Mouse (Mus musculus) heart, adult 2 months (tissue): ENCODE measurements at regions not wholly inside any gene's neighbourhood (a gene's known extent, or its start where the extent isn't known, plus 50 kb on each side); places are given as distances from the start of the nearest gene placed in this dataset.
A peak's percentile ranks its signal among the peaks of the same experiment; 100 is the strongest.

Experiments
- DNase-seq, 2 experiments: peaks; one replicate each; pipeline ENCODE4 v3.0.0; 2021
- H3K27ac ChIP-seq: fragments of 200-600 bp; 2 replicates; pipeline ENCODE4 v1.8.1; 2022
- H3K27me3 ChIP-seq: fragments of 200-500 bp; 2 replicates; pipeline ENCODE4 v1.6.1; 2012; ENCODE audit warnings: mild to moderate bottlenecking, low read length, inconsistent platforms, mixed read lengths; ENCODE audit not compliant: control insufficient read depth, insufficient read depth
- H3K36me3 ChIP-seq: fragments of 200-500 bp; 2 replicates; pipeline ENCODE4 v1.6.1; 2012; ENCODE audit warnings: low read length, inconsistent platforms; ENCODE audit not compliant: control insufficient read depth, insufficient read depth
- H3K4me1 ChIP-seq: fragments of 200-500 bp; 2 replicates; pipeline ENCODE4 v1.6.1; 2011; ENCODE audit warnings: low read length; ENCODE audit not compliant: control insufficient read depth, insufficient read depth
- H3K4me3 ChIP-seq: fragments of 200-600 bp; 2 replicates; pipeline ENCODE4 v1.8.1; 2022
- H3K79me2 ChIP-seq: fragments of 200-500 bp; replicated peaks from 2 replicates; pipeline ENCODE4 v1.6.1; 2012; ENCODE audit warnings: mild to moderate bottlenecking, inconsistent platforms, low read length, moderate library complexity, mixed read lengths; ENCODE audit not compliant: control insufficient read depth, insufficient read depth
- H3K9ac ChIP-seq: fragments of 200-500 bp; 2 replicates; pipeline ENCODE4 v1.6.1; 2012; ENCODE audit warnings: low read depth, mild to moderate bottlenecking, control low read depth, inconsistent platforms, low read length, mixed read lengths
- CTCF ChIP-seq: fragments of 200-600 bp; IDR thresholded peaks from 2 replicates; pipeline ENCODE4 v1.8.1; 2022; ENCODE audit warnings: antibody characterized with exemption, mild to moderate bottlenecking, moderate library complexity
- EP300 ChIP-seq: fragments of 200-500 bp; IDR thresholded peaks from 2 replicates; pipeline ENCODE4 v1.6.1; 2011; ENCODE audit warnings: low read depth, low read length, control low read depth; ENCODE audit not compliant: insufficient read depth
- POLR2A ChIP-seq: fragments of 200-500 bp; IDR thresholded peaks from 2 replicates; pipeline ENCODE4 v1.6.1; 2011; ENCODE audit warnings: mild to moderate bottlenecking, low read depth, low read length, control low read depth; ENCODE audit not compliant: insufficient read depth
- WGBS: fragments of 180-500 bp; shearing (Covaris S2); methylation state at CpG from one replicate; pipeline ENCODE4 v1.1.7; 2018; 5-methylcytosine and 5-hydroxymethylcytosine counted together
- intact Hi-C: fragments of 180-260 bp; cut with DNase I; formaldehyde crosslinking; loops from one replicate; pipeline ENCODE4 v1.15.1; 2025

GRCm38 (mm10) chr4:54793857-54794256 lies 151.0 kb upstream of the Zfp462 start:
- Histone ChIP-seq H3K4me1 (no peaks in the 10 kb centered on the region), H3K36me3 (no peaks in the 10 kb centered on the region), H3K27ac (no peak overlapping the region), H3K9ac (no peak overlapping the region), H3K27me3 (no peaks in the 10 kb centered on the region), H3K4me3 (no peak overlapping the region), H3K79me2 (no peaks in the 10 kb centered on the region)
- 81% methylated on average over 2 of the region's 2 CpGs for WGBS
- intact Hi-C loops: no loop called here
- no peak for DNase-seq
- TF ChIP-seq CTCF: no peak
- TF ChIP-seq EP300: no peak
- no peak for TF ChIP-seq POLR2A

- no peak for DNase-seq
- intact Hi-C loops: no loop called here
- no peak for TF ChIP-seq POLR2A
- TF ChIP-seq EP300: no peak
- TF ChIP-seq CTCF: no peak
- 79% methylated on average over 3 of the region's 3 CpGs for WGBS
- no peaks in the 10 kb centered on the region for H3K79me2 ChIP-seq
- H3K36me3 ChIP-seq: no peaks in the 10 kb centered on the region
- H3K4me3 ChIP-seq: no peak overlapping the region
- H3K9ac ChIP-seq: no peak overlapping the region
- H3K4me1 ChIP-seq: no peaks in the 10 kb centered on the region
- no peak overlapping the region for H3K27ac ChIP-seq
- H3K27me3 ChIP-seq: no peaks in the 10 kb centered on the region
Observed at GRCm38 (mm10) chr4:54795246-54795645, 149.6 kb upstream of the Zfp462 start.

DNA sequence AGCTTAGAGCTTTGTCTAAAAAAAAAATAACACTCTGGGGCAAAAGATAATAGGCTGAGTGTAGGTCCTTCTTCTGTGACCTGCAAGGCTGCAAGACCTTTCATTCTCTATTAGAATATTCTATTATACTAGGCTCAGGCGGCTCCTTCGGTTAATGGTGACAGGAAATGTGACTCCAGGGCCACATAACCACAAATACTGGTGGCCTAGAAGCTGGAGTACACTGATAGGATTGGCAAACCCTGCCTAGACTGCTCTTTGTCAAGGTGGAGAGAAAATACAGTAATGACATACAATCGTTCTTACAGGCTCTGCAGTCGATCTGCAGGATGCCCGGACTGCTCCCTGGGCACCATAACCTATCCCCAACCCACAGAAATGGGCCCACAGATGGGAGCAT lies 146.3 kb upstream of the Zfp462 start:
- Histone ChIP-seq H3K9ac (no peak overlapping the region), H3K36me3 (no peaks in the 10 kb centered on the region), H3K4me3 (no peak overlapping the region), H3K27ac (no peak overlapping the region), H3K27me3 (no peaks in the 10 kb centered on the region), H3K79me2 (no peaks in the 10 kb centered on the region), H3K4me1 (no peaks in the 10 kb centered on the region)
- DNase-seq: no peak
- WGBS: 74% methylated on average over 5 of the region's 5 CpGs
- TF ChIP-seq CTCF: no peak
- TF ChIP-seq EP300: no peak
- no peak for TF ChIP-seq POLR2A
- intact Hi-C loops: no loop called here

DNA sequence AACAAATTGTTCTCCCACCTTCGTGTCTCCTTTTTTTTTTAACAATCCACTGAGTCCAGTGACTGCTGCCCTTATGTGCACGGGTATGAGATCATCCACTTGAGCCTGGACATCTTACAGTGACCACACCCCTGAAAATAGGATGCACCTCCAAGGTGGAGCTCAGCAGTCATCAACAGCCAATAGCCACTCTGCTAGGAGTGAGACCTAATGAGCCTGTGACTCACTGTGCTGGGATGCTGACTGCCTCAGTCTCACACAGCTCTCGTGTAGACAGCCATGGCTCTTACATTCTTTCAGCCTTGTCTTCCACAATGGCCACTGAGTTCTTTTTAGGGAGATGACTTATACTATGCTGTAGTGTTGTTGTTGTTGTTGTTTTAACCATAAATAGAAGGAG lies 133.7 kb upstream of the Zfp462 start:
- no peak overlapping the region for H3K9ac ChIP-seq
- intact Hi-C loops: no loop called here
- H3K4me3 ChIP-seq: no peak overlapping the region
- H3K79me2 ChIP-seq: no peaks in the 10 kb centered on the region
- H3K4me1 ChIP-seq: no peaks in the 10 kb centered on the region
- TF ChIP-seq EP300: no peak
- no peak for TF ChIP-seq CTCF
- no peak for TF ChIP-seq POLR2A
- DNase-seq: no peak
- H3K27ac ChIP-seq: no peak overlapping the region
- no peaks in the 10 kb centered on the region for H3K27me3 ChIP-seq
- H3K36me3 ChIP-seq: no peaks in the 10 kb centered on the region
- 60% methylated on average over 3 of the region's 3 CpGs for WGBS

- Histone ChIP-seq H3K4me1 (no peaks in the 10 kb centered on the region), H3K27me3 (no peaks in the 10 kb centered on the region), H3K79me2 (no peaks in the 10 kb centered on the region), H3K27ac (no peak overlapping the region), H3K4me3 (no peak overlapping the region), H3K36me3 (no peaks in the 10 kb centered on the region), H3K9ac (no peak overlapping the region)
- intact Hi-C loops: no loop called here
- 58% methylated on average over 10 of the region's 10 CpGs for WGBS
- TF ChIP-seq CTCF (no peak), EP300 (no peak), POLR2A (no peak)
- DNase-seq: no peak
Observed at GRCm38 (mm10) chr4:54812740-54813634, 131.9 kb upstream of the Zfp462 start.

DNA sequence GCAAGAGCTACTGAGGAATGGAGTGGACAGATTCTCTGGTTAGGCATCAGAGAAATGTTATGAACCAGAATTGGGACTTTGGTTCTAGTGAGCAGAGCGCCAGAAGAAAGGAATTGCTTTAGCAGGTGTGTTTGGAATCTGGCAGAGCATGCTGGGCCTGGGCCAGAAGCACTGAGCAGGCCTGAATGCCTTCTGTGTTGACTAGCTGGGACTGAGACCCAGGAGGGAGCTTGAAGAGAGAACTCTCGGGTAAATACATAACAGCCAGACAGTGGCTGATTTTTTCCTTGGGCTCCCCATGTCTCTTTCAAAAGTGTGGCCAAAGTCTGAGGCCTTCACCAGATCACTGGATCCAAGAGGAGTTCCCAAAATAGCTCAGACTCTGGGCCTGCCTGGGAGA lies 107.5 kb upstream of the Zfp462 start:
- intact Hi-C loops: no loop called here
- 18% methylated on average over 2 of the region's 2 CpGs for WGBS
- H3K9ac ChIP-seq: no peak overlapping the region
- no peak overlapping the region for H3K4me3 ChIP-seq
- no peaks in the 10 kb centered on the region for H3K27me3 ChIP-seq
- DNase-seq: peak; percentile 58 to 59
- TF ChIP-seq CTCF: no peak
- TF ChIP-seq EP300: 0 out of 2 replicates have a peak, but pooled peaks have one; percentile 20
- TF ChIP-seq POLR2A: no peak
- H3K27ac ChIP-seq: peak overlapping the region; percentile 40
- peaks cover 5% of the 10 kb centered on the region; the same call in 1 of the 2 replicates for H3K4me1 ChIP-seq
- H3K36me3 ChIP-seq: no peaks in the 10 kb centered on the region
- no peaks in the 10 kb centered on the region for H3K79me2 ChIP-seq
